7 mouse cellular contexts compared by ENCODE assay signal in the genomic region with DNA sequence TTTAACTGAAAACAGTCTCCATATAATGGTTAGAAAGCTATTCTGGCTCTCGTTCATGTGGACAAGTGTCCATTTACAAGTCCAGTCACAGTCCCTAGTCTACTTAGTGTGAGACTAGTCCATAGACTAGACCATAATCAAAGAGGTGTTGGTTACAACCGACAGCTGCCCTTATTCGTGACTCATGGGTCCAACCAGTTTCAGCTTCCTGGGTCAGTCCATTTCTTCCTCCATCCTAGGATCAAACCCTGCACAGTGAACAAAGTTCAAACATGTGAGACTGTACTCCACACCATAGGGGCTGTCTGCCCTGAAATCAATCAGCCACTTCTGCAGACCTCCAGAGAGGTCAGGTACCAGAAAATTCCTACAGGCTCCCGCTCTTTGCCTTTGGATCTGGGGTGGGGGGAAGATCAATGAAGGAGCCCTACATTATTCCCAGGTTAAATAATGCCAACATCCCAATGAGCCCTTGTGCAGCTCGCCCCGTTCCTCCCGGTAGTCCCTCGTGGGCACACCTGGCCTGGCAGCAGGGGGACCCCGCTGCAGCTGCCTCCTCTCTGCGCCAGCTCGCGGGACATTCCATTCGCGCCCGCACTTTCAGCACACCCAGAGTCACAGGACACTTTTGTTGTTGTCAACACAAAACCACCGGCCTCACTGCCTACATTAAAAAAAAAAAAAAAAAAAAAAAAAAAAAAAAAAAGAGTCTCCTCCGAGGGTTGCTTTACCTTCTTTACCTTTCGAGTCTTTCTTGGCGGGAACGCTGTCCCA. TPM values are rescaled to one million over a fixed set of nuclear protein-coding genes. Genes with fewer than 3 reads are reported as not detected.
DNase-seq lines count a peak whose midpoint lies in the region; ATAC-seq and TF ChIP-seq lines count a peak whose summit lies in the region.

Gene Dclre1a, minus strand, starts transcription at position 767 of the 774 bp plus-strand sequence.

- H3K9me3 ChIP-seq in intestine, postnatal 0 days (ENCODE audit: control insufficient read depth): no peaks in the 10 kb centered on the region
- H3K9me3 ChIP-seq in limb, embryonic 11.5 days (ENCODE audit: control insufficient read depth, low read length): no peaks in the 10 kb centered on the region
- H3K9me3 ChIP-seq in midbrain, embryonic 10.5 days (replicated peaks): no peaks in the 10 kb centered on the region

- ATAC-seq in intestine, postnatal 0 days: peak; percentile 60
- peak; percentile 69 for ATAC-seq in limb, embryonic 11.5 days (ENCODE audit: insufficient number of reproducible peaks, low FRiP score, low TSS enrichment, low read depth)

- peak; percentile 81 for DNase-seq in adrenal gland, adult 2 months
- peak; percentile 75 for DNase-seq in embryo, embryonic 10.5 days (ENCODE audit: low spot score)
- DNase-seq in gastrocnemius, postnatal 36 days: peak; percentile 62 to 64
- peak; percentile 80 for DNase-seq in limb, embryonic 11.5 days (ENCODE audit: low spot score)
- DNase-seq in midbrain, embryonic 10.5 days (ENCODE audit: low spot score): peak; percentile 72
- DNase-seq in spleen, adult 18-20 months: peak; percentile 59 to 75

- intact Hi-C loops in gastrocnemius, postnatal 36 days (cut with DNase I): no loop called here

- peaks cover 32% of the 10 kb centered on the region for H3K36me3 ChIP-seq in intestine, postnatal 0 days (ENCODE audit: control insufficient read depth, insufficient read depth)
- H3K36me3 ChIP-seq in limb, embryonic 11.5 days (ENCODE audit: control insufficient read depth, insufficient read depth, low read length): peaks cover 8% of the 10 kb centered on the region; the same call in 1 of the 2 replicates
- peaks cover 39% of the 10 kb centered on the region for H3K36me3 ChIP-seq in midbrain, embryonic 10.5 days

- peak within 1 kb of the TSS; percentile 89 for H3K4me2 ChIP-seq in intestine, postnatal 0 days (replicated peaks; ENCODE audit: low read depth)
- peak within 1 kb of the TSS; percentile 76 for H3K4me2 ChIP-seq in limb, embryonic 11.5 days (ENCODE audit: low read depth, severe bottlenecking)

- no peaks in the 10 kb centered on the region for H3K27me3 ChIP-seq in intestine, postnatal 0 days (replicated peaks; ENCODE audit: control insufficient read depth, insufficient read depth, low read length)
- H3K27me3 ChIP-seq in limb, embryonic 11.5 days (ENCODE audit: control insufficient read depth, insufficient read depth, low read length): no peaks in the 10 kb centered on the region
- no peaks in the 10 kb centered on the region for H3K27me3 ChIP-seq in midbrain, embryonic 10.5 days (ENCODE audit: low read depth, poor library complexity, severe bottlenecking)

- peak within 1 kb of the TSS; percentile 82 for H3K4me3 ChIP-seq in intestine, postnatal 0 days (ENCODE audit: low read depth, low read length)
- H3K4me3 ChIP-seq in limb, embryonic 11.5 days (ENCODE audit: low read depth, low read length): peak within 1 kb of the TSS; percentile 95
- H3K4me3 ChIP-seq in midbrain, embryonic 10.5 days: peak within 1 kb of the TSS; percentile 99

- peak; percentile 46 for TF ChIP-seq CTCF in intestine, postnatal 0 days (IDR thresholded peaks at IDR 0.05; ENCODE audit: low read depth)

- peaks cover 4% of the 10 kb centered on the region; the same call in 1 of the 2 replicates for H3K4me1 ChIP-seq in intestine, postnatal 0 days (replicated peaks; ENCODE audit: control insufficient read depth, insufficient read depth, low read length)
- peaks cover 7% of the 10 kb centered on the region; the same call in 1 of the 2 replicates for H3K4me1 ChIP-seq in limb, embryonic 11.5 days (ENCODE audit: control insufficient read depth, insufficient read depth, low read length)
- peaks cover 28% of the 10 kb centered on the region for H3K4me1 ChIP-seq in midbrain, embryonic 10.5 days

- H3K9ac ChIP-seq in intestine, postnatal 0 days (ENCODE audit: low read depth, low read length): peak within 1 kb of the TSS; percentile 94
- peak within 1 kb of the TSS; percentile 98 for H3K9ac ChIP-seq in limb, embryonic 11.5 days (ENCODE audit: low read length)

- H3K27ac ChIP-seq in intestine, postnatal 0 days (ENCODE audit: low read depth, low read length): peak within 1 kb of the TSS; percentile 98
- peak within 1 kb of the TSS; percentile 93 for H3K27ac ChIP-seq in limb, embryonic 11.5 days (replicated peaks; ENCODE audit: low read depth, low read length)
- H3K27ac ChIP-seq in midbrain, embryonic 10.5 days (replicated peaks): peak within 1 kb of the TSS; percentile 99

- WGBS in intestine, postnatal 0 days: 5% methylated on average over 20 of the region's 20 CpGs
- 9% methylated on average over 20 of the region's 20 CpGs for WGBS in limb, embryonic 11.5 days
- 11% methylated on average over 20 of the region's 20 CpGs for WGBS in midbrain, embryonic 10.5 days

RNA-seq across cellular contexts. Expression of gene Dclre1a, which starts in this region (rescaled TPM):
- total RNA-seq in adrenal gland, adult 2 months (2021): 1 to 10 TPM; 8.0 to 8.9 TPM
- 2.4 and 2.5 TPM in 2 replicates for polyA plus RNA-seq in adrenal gland, adult 2 months (2012; rRNA removed)
- total RNA-seq in gastrocnemius, postnatal 36 days (2021): 1 to 10 TPM; 2.1 to 3.8 TPM
- polyA plus RNA-seq in intestine, postnatal 0 days (2015; fragmentation: Nextera tagmentation; extraction: Ambion mirVana): 11.5 and 13.8 TPM in 2 replicates
- polyA plus RNA-seq in limb, embryonic 11.5 days (2014; fragmentation: Nextera tagmentation; extraction: Ambion mirVana): 18.5 and 24.6 TPM in 2 replicates
- polyA plus RNA-seq in midbrain, embryonic 10.5 days (2016; fragmentation: Nextera tagmentation; extraction: Ambion mirVana): 16.5 and 17.8 TPM in 2 replicates

Comparison
In these comparisons a context has a peak if more than half of its experiments do, and no peak if none do; other contexts are left out.
1. Peak in every context shown above with its lines: DNase-seq, ATAC-seq, H3K4me3 ChIP-seq and H3K27ac ChIP-seq.